Mouse (Mus musculus): ENCODE results near the gene Rpl12. TPM values are rescaled to one million over a fixed set of nuclear protein-coding genes. Genes with fewer than 3 reads are reported as not detected.
"Not testable (repeated sequence)": the region's sequence is repeated elsewhere in the genome, so short reads cannot be mapped to it uniquely, and the experiment has no call there.

Rpl12 gene
- polyA plus RNA-seq, 1 experiment, result 17.4 TPM

DNA sequence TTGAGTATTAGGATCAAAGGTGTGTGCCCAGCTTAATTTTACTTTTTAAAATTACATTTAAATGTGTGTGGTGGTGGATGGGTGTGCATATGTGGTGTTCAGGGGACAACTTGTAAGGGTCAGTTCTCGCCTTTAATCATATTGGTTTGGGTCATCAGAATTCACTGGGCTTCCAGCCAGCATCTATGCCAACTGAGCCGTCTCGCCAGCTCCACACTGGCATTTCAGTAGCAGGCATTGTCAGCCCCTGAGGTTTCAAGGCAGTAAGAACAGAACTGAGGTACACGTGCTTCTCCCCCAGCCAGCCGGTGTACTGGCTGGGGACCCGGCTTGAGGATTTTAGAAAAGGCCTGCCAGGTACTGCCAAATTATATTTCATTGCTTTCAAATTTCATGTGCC, 35.7 kb downstream of the Rpl12 start:
- no peak overlapping the region for H3K4me3 ChIP-seq (ENCODE audit: insufficient read depth, low read length)
- no peak overlapping the region for H3K27ac ChIP-seq (ENCODE audit: insufficient read depth, low read depth, low read length)
- peaks cover 7% of the 10 kb centered on the region for H3K4me1 ChIP-seq (ENCODE audit: control insufficient read depth, insufficient read depth, low read length)
- TF ChIP-seq CTCF (IDR thresholded peaks at IDR 0.05; ENCODE audit: low read depth, low read length) (no peak), POLR2A (IDR thresholded peaks at IDR 0.05; ENCODE audit: borderline replicate concordance, low read depth, low read length) (no peak)

DNA sequence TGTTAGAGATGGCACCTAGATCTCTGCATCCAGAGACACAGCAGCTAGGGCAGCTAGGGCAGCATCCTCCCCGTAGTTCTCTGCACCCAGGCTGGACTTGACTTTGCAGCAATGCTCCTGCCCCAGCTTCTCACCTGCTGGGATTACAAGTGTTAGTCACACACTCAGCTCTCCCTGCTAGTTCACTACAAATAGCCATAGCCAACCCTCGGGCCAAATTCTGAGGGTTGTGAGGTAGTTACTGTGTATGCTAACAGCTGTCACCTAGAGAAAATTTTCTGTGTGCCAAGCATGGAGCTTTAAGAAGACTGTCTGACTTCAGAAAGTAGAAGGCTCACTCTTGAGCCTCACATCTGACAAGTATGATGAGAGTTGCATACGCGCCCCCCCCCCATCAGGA, 36.4 kb downstream of the Rpl12 start:
- TF ChIP-seq POLR2A (IDR thresholded peaks at IDR 0.05; ENCODE audit: borderline replicate concordance, low read depth, low read length), result no peak
- TF ChIP-seq CTCF (IDR thresholded peaks at IDR 0.05; ENCODE audit: low read depth, low read length), result no peak
- Histone ChIP-seq H3K4me1 (ENCODE audit: control insufficient read depth, insufficient read depth, low read length) (peaks cover under 1% of the 10 kb centered on the region), H3K4me3 (ENCODE audit: insufficient read depth, low read length) (no peak overlapping the region), H3K27ac (ENCODE audit: insufficient read depth, low read depth, low read length) (no peak overlapping the region)

DNA sequence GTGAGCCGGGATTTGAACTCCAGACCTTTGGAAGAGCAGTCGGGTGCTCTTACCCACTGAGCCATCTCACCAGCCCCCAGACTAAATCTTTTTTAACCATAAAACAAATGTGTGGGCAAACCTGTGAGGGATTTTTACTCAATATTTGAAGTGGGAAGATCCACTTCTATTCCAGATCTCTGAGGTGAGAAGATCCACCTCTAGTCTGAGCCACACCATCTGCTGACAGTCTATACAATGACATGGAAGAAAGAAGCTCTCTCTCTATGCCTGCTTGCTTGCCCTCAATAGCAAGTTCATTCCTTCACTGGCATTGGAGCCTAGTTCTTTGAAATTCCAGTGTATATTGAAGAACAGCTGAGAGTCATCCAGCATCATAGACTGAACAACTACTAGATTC, 38.4 kb downstream of the Rpl12 start:
- no peak for TF ChIP-seq CTCF (IDR thresholded peaks at IDR 0.05; ENCODE audit: low read depth, low read length)
- TF ChIP-seq POLR2A (IDR thresholded peaks at IDR 0.05; ENCODE audit: borderline replicate concordance, low read depth, low read length), result no peak
- H3K4me3 ChIP-seq (ENCODE audit: insufficient read depth, low read length), result no peak overlapping the region
- no peaks in the 10 kb centered on the region for H3K4me1 ChIP-seq (ENCODE audit: control insufficient read depth, insufficient read depth, low read length)
- H3K27ac ChIP-seq (ENCODE audit: insufficient read depth, low read depth, low read length), result no peak overlapping the region

DNA sequence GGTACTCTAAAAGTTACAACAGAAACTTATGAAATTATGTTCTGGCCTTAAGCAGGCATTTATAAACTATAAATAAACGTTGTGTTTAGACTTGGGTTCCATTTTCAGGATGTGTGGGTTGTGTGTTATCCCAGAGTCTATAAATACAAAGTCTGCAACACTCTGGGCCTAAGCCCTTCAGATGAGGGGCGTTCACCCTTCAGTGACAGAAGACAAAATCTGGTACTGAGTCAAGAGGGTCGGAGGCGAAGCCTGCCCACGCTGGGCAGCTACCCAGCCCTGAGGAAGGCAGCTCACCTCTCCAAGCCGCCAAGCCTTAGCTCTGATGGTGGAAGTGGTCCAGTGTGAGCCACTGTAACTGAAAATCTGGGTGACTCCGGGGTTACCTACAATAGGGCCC, 40.8 kb downstream of the Rpl12 start:
- Histone ChIP-seq H3K27ac (ENCODE audit: insufficient read depth, low read depth, low read length) (no peak overlapping the region), H3K4me1 (ENCODE audit: control insufficient read depth, insufficient read depth, low read length) (no peaks in the 10 kb centered on the region), H3K4me3 (ENCODE audit: insufficient read depth, low read length) (no peak overlapping the region)
- TF ChIP-seq POLR2A (IDR thresholded peaks at IDR 0.05; ENCODE audit: borderline replicate concordance, low read depth, low read length), result no peak
- TF ChIP-seq CTCF (IDR thresholded peaks at IDR 0.05; ENCODE audit: low read depth, low read length), result no peak

DNA sequence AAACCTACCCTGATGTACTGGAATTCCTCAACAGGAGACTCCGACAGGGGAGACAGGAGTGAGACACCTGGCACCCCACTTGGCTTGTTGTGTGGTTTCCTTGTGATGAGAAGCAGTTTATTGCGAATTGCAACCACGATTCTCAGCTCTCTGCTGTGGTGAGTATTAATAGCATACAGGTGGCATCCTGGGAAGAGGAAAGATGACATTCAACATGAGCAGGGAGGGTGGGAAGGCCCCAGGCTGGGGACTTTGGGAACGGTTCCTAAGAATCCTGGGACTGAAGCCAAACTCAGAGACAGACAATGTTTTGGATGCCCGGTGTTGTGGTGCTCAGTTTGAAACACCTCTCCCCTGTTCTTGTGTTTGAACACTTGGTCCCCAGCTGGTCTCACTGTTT, 43.7 kb downstream of the Rpl12 start:
- H3K4me3 ChIP-seq (ENCODE audit: insufficient read depth, low read length), result no peak overlapping the region

DNA sequence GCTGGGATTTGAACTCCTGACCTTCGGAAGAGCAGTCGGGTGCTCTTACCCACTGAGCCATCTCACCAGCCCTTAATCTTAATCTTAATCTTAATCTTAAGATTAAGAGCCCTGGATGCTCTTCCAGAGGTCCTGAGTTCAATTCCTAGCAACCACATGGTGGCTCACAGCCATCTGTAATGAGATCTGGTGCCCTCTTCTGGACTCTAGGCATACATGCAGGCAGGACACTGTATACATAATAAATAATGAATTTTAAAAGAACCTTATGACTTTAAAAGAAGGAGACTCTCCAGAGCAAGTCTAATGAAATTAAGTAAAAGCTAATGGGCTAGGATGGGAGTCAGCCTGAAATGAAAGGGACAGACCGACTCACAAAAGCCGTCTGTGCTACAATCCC, 47.7 kb downstream of the Rpl12 start:
- not testable (repeated sequence) for H3K27ac ChIP-seq (ENCODE audit: insufficient read depth, low read depth, low read length); H3K4me1 ChIP-seq (ENCODE audit: control insufficient read depth, insufficient read depth, low read length); H3K4me3 ChIP-seq (ENCODE audit: insufficient read depth, low read length)
- 0 out of 2 replicates have a peak, but pooled peaks have one; percentile 9 for TF ChIP-seq CTCF (IDR thresholded peaks at IDR 0.05; ENCODE audit: low read depth, low read length)

More for the DNA sequence above, 43.7 kb downstream of the Rpl12 start:
- TF ChIP-seq POLR2A (IDR thresholded peaks at IDR 0.05; ENCODE audit: borderline replicate concordance, low read depth, low read length) (no peak), CTCF (IDR thresholded peaks at IDR 0.05; ENCODE audit: low read depth, low read length) (no peak)
- Histone ChIP-seq H3K4me1 (ENCODE audit: control insufficient read depth, insufficient read depth, low read length) (no peaks in the 10 kb centered on the region), H3K27ac (ENCODE audit: insufficient read depth, low read depth, low read length) (no peak overlapping the region)

GRCm38 (mm10) chr2:33014877-33015276, 53.5 kb downstream of the Rpl12 start:
- no peak for TF ChIP-seq CTCF (IDR thresholded peaks at IDR 0.05; ENCODE audit: low read depth, low read length)
- TF ChIP-seq POLR2A (IDR thresholded peaks at IDR 0.05; ENCODE audit: borderline replicate concordance, low read depth, low read length), result no peak
- no peaks in the 10 kb centered on the region for H3K4me1 ChIP-seq (ENCODE audit: control insufficient read depth, insufficient read depth, low read length)
- H3K4me3 ChIP-seq (ENCODE audit: insufficient read depth, low read length), result no peak overlapping the region
- no peak overlapping the region for H3K27ac ChIP-seq (ENCODE audit: insufficient read depth, low read depth, low read length)

Other genes starting within 250 kb of the Rpl12 start
- 192 and 210 TPM in 2 replicates for gene Cdk9, start 248.5 kb upstream of the Rpl12 start, polyA plus RNA-seq (2012; ENCODE audit: insufficient read depth, insufficient read length, missing spikeins)
- gene Sh2d3c, start 240.5 kb upstream of the Rpl12 start, polyA plus RNA-seq (2012; ENCODE audit: insufficient read depth, insufficient read length, missing spikeins), result 19.3 and 22.0 TPM in 2 replicates
- gene 6330409D20Rik, start 220.5 kb upstream of the Rpl12 start, polyA plus RNA-seq (2012; ENCODE audit: insufficient read depth, insufficient read length, missing spikeins), result not detected in 2 replicates
- gene Tor2a, start 204.3 kb upstream of the Rpl12 start, polyA plus RNA-seq (2012; ENCODE audit: insufficient read depth, insufficient read length, missing spikeins), result 32.1 and 33.9 TPM in 2 replicates
- gene Ttc16, start 185.9 kb upstream of the Rpl12 start, polyA plus RNA-seq (2012; ENCODE audit: insufficient read depth, insufficient read length, missing spikeins), result not detected in 2 replicates
- gene Ptrh1, start 185.8 kb upstream of the Rpl12 start, polyA plus RNA-seq (2012; ENCODE audit: insufficient read depth, insufficient read length, missing spikeins), result 3.2 and 5.5 TPM in 2 replicates
- gene Cfap157, start 177.1 kb upstream of the Rpl12 start, polyA plus RNA-seq (2012; ENCODE audit: insufficient read depth, insufficient read length, missing spikeins), result not detected in 2 replicates
- gene Stxbp1, start 114.3 kb upstream of the Rpl12 start, polyA plus RNA-seq (2012; ENCODE audit: insufficient read depth, insufficient read length, missing spikeins), result 17.1 and 17.7 TPM in 2 replicates
- gene Fam129b, start 85.4 kb upstream of the Rpl12 start, polyA plus RNA-seq (2012; ENCODE audit: insufficient read depth, insufficient read length, missing spikeins), result 78.3 and 90.1 TPM in 2 replicates
- 12.0 and 13.2 TPM in 2 replicates for gene Lrsam1, start 55 bp downstream of the Rpl12 start, polyA plus RNA-seq (2012; ENCODE audit: insufficient read depth, insufficient read length, missing spikeins)
- 20.7 and 23.4 TPM in 2 replicates for gene Slc2a8, start 20.5 kb downstream of the Rpl12 start, polyA plus RNA-seq (2012; ENCODE audit: insufficient read depth, insufficient read length, missing spikeins)
- gene Garnl3, start 170.1 kb downstream of the Rpl12 start, polyA plus RNA-seq (2012; ENCODE audit: insufficient read depth, insufficient read length, missing spikeins), result 3.0 and 4.4 TPM in 2 replicates

Data from bone marrow macrophage, adult 2 months (primary cell).